Mouse (Mus musculus) kidney, postnatal 4 days (tissue): ENCODE data around the gene Smurf2.
A peak's percentile ranks its signal among the peaks of the same experiment; 100 is the strongest.

Source experiments
- DNase-seq, 2 experiments: peaks; one replicate each; pipeline ENCODE4 v3.0.0; 2021; ENCODE audit warnings: mixed read lengths in 2 of 2

Smurf2 gene

GRCm38 (mm10) chr11:106920551-106921379, at the start of gene Smurf2:
Gene Smurf2, minus strand, starts transcription at chr11:106920715.
- DNase-seq: peak; percentile 90 to 95

DNA sequence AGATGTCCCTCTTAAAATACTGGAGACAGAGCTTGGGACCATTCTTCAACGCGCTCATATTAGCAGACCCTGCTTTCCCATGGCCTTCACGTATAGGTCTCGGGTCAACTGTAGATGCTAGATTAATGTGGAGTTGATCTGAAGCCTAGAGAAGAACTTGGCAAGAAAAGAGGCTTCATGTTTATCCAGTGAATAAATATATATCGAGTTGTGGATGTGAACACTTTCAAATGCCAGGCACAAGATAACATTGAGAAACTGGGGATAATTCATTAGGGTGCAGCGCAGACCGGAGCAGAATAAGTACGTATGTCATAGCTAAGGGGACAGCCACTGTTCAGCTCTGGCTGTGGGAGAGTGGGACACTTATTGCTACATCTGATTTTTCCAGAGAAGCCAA, 49.3 kb upstream of the Smurf2 start:
- DNase-seq: no peak

GRCm38 (mm10) chr11:106967630-106968029, 47.1 kb upstream of the Smurf2 start:
- DNase-seq: peak; percentile 62 to 77

DNA sequence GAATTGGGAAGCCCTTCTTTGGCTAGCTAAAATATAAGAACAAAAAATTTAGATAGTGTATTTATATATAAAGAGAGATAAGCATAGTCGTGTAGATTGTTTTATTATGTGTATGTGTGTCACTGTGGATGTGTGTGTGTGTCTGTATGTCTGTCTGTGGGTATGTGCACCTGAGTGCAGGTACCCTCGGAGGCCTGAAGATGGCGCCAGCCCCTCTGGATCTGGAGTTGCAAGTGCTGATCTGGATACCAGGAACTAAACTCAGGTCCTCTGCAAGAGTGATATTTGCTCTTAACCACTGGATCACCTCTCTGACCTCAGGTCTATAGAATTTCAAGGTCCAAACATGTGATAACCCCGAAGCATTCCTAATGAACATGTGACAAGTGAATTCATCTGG, 45.4 kb upstream of the Smurf2 start:
- no peak for DNase-seq

GRCm38 (mm10) chr11:106962310-106962709, 41.8 kb upstream of the Smurf2 start:
- no peak for DNase-seq

DNA sequence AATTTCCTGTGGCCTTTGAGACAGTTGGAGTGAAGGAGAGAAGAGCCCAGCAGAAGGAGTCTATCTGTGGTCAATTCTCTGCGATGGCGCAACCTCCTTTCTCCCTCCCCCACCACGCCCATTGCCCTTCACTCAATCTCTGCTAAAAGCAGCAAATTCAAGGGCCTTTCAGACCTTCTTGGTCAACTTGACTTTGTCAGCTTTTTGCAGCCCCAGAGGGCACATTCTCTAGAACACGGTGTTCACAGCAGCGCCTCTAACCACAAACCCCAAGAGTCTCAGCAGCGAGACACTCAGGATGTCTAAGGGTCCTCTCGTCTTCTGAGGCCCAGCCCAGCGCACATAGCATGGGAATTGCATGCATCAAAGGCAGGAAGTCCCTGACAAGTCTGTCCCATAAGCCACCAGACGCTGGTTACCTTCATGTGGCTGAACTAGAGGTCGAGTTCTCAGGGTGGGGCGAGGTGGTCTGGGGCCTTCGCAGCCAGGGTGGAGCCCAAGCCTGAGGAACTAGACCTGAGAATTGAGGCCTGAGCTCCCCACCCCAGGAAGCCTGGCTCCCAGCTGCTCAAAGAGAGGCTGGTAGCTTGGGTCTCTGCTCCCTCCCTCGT, 41.1 kb upstream of the Smurf2 start:
- peak; percentile 20 to 44 for DNase-seq

GRCm38 (mm10) chr11:106959121-106959520, 38.6 kb upstream of the Smurf2 start:
- DNase-seq: no peak

GRCm38 (mm10) chr11:106958407-106959071, 38.0 kb upstream of the Smurf2 start:
- no peak for DNase-seq

DNA sequence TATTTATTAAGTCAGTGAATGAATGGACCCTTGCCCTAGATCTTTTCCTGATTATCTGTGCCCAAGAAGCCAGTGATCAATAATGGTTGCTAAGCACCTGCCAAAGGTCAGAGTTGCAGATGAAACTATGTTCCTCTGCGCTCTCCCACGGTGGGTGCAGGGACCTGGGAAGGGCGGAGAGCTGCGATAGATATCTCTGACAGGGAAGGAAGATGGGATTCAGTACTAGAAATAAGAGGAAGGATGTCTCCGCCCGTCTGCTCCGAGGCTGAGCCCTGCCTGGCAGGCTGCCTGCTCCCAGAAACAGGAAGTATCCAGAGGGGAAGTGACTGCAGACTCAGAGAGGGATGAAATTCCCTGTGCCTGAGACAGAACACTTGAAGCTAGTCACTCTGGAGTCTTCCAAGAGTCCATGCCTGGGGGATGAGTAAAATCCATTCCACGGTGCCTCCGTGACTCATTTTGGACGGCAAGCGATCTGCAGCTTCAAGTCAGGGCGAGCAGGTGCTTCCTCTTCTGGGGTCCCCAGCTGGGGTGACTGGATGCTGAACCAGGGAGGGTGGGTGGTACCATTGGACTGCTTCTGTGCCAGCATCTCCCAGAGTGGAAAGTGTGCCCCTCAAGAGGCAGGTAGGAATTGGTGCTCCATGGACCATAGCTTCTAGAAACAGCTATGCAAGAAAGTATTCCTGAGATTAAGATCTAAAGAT, 36.9 kb upstream of the Smurf2 start:
- peak; percentile 80 to 86 for DNase-seq

DNA sequence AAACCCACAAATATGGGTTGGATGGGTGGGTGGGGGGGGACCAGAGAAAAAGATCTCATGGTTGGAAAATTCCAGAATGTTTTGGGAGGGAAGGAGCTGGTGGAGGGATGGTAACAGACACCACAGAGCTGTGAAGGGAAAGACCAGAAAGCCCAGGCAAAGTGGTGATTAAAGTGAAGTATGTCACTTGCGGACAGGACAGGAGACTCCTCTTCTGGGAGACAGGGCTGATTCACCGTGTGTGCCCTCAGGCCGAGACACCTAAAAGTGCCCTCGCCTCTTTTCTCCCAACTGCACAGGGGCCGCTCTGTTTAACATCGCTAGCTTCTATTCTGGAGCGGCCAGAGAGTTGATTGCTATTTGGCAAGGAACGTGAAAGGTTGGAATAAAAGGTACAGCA, 34.1 kb upstream of the Smurf2 start:
- DNase-seq: peak in 1 of 2 experiments; percentile 13

- peak in 1 of 2 experiments; percentile 26 for DNase-seq
These were observed 33.6 kb upstream of the Smurf2 start for GRCm38 (mm10) chr11:106954116-106954515.

DNA sequence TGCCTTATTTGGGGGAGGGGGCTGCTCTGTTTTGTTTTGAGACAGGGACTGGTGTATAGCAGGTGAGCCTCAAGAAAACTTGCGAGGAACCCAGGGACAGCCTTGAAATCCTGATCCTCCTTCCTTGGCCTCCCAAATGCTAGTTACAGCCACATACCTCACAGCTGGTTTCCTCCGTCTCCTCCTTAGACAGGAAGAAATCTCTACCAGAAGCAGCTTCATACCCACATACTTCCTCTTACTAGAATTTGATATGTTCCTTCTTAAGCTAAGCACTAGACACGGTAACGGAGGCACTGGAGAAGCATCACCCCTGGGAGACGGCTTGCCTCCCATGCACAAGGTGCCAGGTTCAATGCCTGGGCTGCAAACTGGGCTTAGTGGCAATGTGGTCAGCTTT, 16.8 kb upstream of the Smurf2 start:
- DNase-seq: no peak

DNA sequence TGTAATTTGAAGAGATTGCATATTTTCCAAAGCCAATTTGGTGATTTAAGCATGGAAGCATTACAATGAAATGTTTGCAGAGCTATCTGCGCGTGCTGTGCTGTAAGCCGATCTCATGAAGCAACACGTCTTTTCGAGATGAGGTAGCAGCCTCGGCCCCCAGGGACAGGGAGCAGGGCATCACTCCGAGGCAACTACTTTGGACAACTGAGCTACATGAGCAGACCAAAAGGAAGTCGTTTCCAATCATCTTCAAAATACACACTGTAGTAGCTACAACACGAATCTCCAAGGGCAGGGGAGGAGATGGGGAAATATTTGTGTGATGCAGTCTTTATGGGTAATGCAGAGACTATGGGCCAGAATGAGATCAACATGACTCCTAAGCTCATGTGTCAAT, 9.9 kb upstream of the Smurf2 start:
- DNase-seq: no peak

- DNase-seq: peak; percentile 8 to 20
These were observed 8.4 kb upstream of the Smurf2 start for GRCm38 (mm10) chr11:106928935-106929334.

GRCm38 (mm10) chr11:106927950-106928349, 7.4 kb upstream of the Smurf2 start:
- DNase-seq: no peak

GRCm38 (mm10) chr11:106927226-106927625, 6.7 kb upstream of the Smurf2 start:
- no peak for DNase-seq

DNA sequence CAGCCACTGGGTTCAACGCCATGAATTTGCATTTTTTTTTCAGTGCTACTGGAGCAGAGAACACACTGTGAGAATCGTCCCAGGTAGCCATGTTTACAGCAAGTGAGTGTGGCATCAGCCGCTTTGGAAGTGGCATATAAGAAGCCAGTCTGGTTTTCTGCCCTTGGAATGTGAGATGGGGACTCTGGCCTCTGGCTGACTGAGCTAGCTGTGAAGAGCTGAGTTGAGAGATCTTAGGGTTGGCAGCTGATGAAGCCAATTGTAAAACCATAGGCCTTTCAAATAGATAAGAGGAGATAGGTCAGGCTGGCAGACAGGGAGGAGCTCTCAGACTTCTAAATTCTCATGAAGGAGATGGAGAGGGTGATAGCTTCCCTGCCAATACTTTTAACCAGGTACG, 6.2 kb upstream of the Smurf2 start:
- no peak for DNase-seq

- DNase-seq: peak; percentile 61 to 63
These were observed 634 bp downstream of the Smurf2 start for GRCm38 (mm10) chr11:106919612-106920550.

- no peak for DNase-seq
These were observed 1.6 kb downstream of the Smurf2 start for GRCm38 (mm10) chr11:106918901-106919300.

GRCm38 (mm10) chr11:106911257-106911656, 9.3 kb downstream of the Smurf2 start:
- no peak for DNase-seq

DNA sequence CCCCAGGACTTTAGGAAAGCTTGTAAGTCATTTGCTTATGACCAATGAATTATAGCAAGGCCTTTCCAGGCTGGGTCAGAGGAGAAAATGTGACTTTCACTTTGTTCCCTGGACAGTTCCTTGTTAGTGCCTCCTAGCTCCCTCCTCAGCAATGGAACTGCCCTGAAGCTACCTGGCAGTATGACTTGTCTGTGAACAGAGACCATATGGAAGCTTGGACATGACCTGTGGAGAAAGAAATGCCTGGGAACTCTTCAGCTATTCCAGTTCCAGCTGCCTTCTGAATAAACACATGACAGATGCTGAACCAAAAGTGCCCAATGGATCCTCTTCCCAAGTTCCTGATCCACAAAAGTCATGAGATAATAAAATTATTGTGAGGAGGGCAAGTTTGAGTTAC, 12.5 kb downstream of the Smurf2 start:
- DNase-seq: no peak

DNA sequence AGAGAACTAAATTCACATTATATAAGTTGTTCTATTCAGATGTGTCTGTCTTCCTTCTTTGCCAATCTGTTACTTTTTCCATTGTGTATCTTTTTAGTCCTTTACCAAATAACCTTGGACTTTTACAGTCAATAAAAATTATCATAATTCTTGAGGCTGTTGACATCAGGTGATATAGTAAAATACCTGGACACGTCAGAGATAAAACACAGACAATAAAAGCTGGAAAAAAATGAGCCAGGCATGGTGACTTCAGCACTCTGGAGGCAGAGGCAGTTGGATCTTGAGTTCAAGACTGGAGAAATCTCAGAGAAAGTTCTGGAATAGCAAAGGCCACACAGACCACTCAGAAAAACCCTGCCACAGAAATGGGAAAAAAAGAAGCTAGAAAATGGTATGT, 13.3 kb downstream of the Smurf2 start:
- DNase-seq: no peak
